Mouse (Mus musculus): ENCODE data around the gene Eci2. TPM values are rescaled to one million over a fixed set of nuclear protein-coding genes. Genes with fewer than 3 reads are reported as not detected.
"Not testable (repeated sequence)": the region's sequence is repeated elsewhere in the genome, so short reads cannot be mapped to it uniquely, and the experiment has no call there.

The Eci2 gene
- total and polyA plus RNA-seq, 3 experiments, result 83.3 to 116 (median 86.0) TPM

GRCm38 (mm10) chr13:34991581-34992273 is 35.2 kb downstream of the Eci2 start:
- in situ Hi-C loops (cut with MboI; ENCODE audit: low pct_ligation_motif_present, low pct_unique_long_range_greater_than_20kb, low sequenced_read_pairs), result no loop called here
- Histone ChIP-seq H3K79me2 (replicated peaks; ENCODE audit: control insufficient read depth, extremely low read depth, insufficient read depth, poor library complexity, severe bottlenecking) (0 out of 2 replicates have a peak, but pooled peaks cover 5% of the 10 kb centered on the region), H3K27me3 (replicated peaks) (no peaks in the 10 kb centered on the region), H3K4me3 (replicated peaks in 1 of 3; ENCODE audit: low read depth in 2 of 3, low read length in 2 of 3, poor library complexity in 1 of 3) (no peak overlapping the region), H3K4me1 (ENCODE audit: control insufficient read depth in 1 of 2, insufficient read depth in 2 of 2) (peaks cover 7 to 34% of the 10 kb centered on the region in 2 experiments; a peak in 3 of 4 replicates), H3K27ac (ENCODE audit: insufficient read depth, low read depth) (no peak overlapping the region), H3K4me2 (ENCODE audit: insufficient read depth, low read depth, poor library complexity, severe bottlenecking) (no peak overlapping the region), H3K36me3 (replicated peaks in 1 of 2; ENCODE audit: control insufficient read depth in 1 of 2, insufficient read depth in 1 of 2, low read length in 1 of 2) (peaks cover 27 to 36% of the 10 kb centered on the region in 2 experiments), H3K9ac (ENCODE audit: insufficient read depth, low read depth) (no peak overlapping the region), H3K9me3 (replicated peaks; ENCODE audit: low read length) (no peaks in the 10 kb centered on the region)
- no peak for DNase-seq (ENCODE audit: extremely low read depth)
- dilution Hi-C loops (cut with MboI; ENCODE audit: extremely low pct_ligation_motif_present, extremely low pct_unique_long_range_greater_than_20kb, low sequenced_read_pairs), result no loop called here
- TF ChIP-seq MAFK (IDR thresholded peaks at IDR 0.05; ENCODE audit: insufficient replicate concordance, low read length) (no peak), ZKSCAN1 (IDR thresholded peaks at IDR 0.05; ENCODE audit: borderline replicate concordance, low read depth, low read length) (no peak), UBTF (IDR thresholded peaks at IDR 0.05; ENCODE audit: low read depth, low read length) (no peak), MXI1 (IDR thresholded peaks at IDR 0.05; ENCODE audit: low read depth, low read length) (no peak), USF2 (conservative IDR thresholded peaks at IDR 0.05; ENCODE audit: low read depth, low read length) (no peak), ZMIZ1 (IDR thresholded peaks at IDR 0.05; ENCODE audit: low read depth, low read length) (no peak), GABPA (IDR thresholded peaks at IDR 0.05; ENCODE audit: insufficient replicate concordance, low read depth, low read length) (no peak), MEF2A (IDR thresholded peaks at IDR 0.05; ENCODE audit: borderline replicate concordance, low read depth, low read length) (no peak), MAZ (IDR thresholded peaks at IDR 0.05; ENCODE audit: low read depth, low read length) (no peak), ELF1 (IDR thresholded peaks at IDR 0.05; ENCODE audit: low read depth, low read length) (no peak), NELFE (IDR thresholded peaks at IDR 0.05; ENCODE audit: low read depth, low read length) (no peak), MYC (IDR thresholded peaks at IDR 0.05; ENCODE audit: low read depth, low read length) (no peak), BHLHE40 (IDR thresholded peaks at IDR 0.05; ENCODE audit: low read depth, low read length) (no peak), NRF1 (IDR thresholded peaks at IDR 0.05; ENCODE audit: low read depth, low read length) (no peak), SIN3A (IDR thresholded peaks at IDR 0.05; ENCODE audit: low read length) (no peak), POLR2A (IDR thresholded peaks at IDR 0.05; ENCODE audit: low read depth, low read length) (no peak)

DNA sequence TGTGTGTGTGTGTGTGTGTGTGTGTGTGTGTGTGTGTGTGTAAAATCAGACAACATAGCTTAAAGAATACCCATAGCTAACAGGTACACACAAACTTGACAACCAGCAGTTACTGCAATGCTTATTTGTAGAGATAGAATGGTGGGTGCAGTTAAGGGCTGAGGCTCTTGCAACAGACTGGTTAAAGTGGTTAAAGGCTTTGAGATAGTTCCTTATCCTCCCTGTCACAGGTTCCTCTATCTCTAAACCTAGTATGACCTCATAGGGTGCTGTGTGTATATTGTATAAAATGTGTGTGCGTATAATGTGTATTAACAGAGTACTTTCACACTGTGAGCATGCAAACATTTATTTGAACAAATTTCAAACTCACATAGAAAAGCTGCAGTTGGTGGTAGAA is 43.4 kb downstream of the Eci2 start:
- H3K79me2 ChIP-seq (replicated peaks; ENCODE audit: control insufficient read depth, extremely low read depth, insufficient read depth, poor library complexity, severe bottlenecking); DNase-seq (ENCODE audit: extremely low read depth); H3K4me3 ChIP-seq (replicated peaks in 1 of 3; ENCODE audit: low read depth in 2 of 3, low read length in 2 of 3, poor library complexity in 1 of 3); H3K27me3 ChIP-seq (replicated peaks); H3K4me2 ChIP-seq (ENCODE audit: insufficient read depth, low read depth, poor library complexity, severe bottlenecking); H3K27ac ChIP-seq (ENCODE audit: insufficient read depth, low read depth); H3K9me3 ChIP-seq (replicated peaks; ENCODE audit: low read length); in situ Hi-C loops (cut with MboI; ENCODE audit: low pct_ligation_motif_present, low pct_unique_long_range_greater_than_20kb, low sequenced_read_pairs); H3K9ac ChIP-seq (ENCODE audit: insufficient read depth, low read depth); H3K4me1 ChIP-seq (ENCODE audit: control insufficient read depth in 1 of 2, insufficient read depth in 2 of 2); dilution Hi-C loops (cut with MboI; ENCODE audit: extremely low pct_ligation_motif_present, extremely low pct_unique_long_range_greater_than_20kb, low sequenced_read_pairs): not testable (repeated sequence)
- peaks cover 54 to 75% of the 10 kb centered on the region in 2 experiments for H3K36me3 ChIP-seq (replicated peaks in 1 of 2; ENCODE audit: control insufficient read depth in 1 of 2, insufficient read depth in 1 of 2, low read length in 1 of 2)

DNA sequence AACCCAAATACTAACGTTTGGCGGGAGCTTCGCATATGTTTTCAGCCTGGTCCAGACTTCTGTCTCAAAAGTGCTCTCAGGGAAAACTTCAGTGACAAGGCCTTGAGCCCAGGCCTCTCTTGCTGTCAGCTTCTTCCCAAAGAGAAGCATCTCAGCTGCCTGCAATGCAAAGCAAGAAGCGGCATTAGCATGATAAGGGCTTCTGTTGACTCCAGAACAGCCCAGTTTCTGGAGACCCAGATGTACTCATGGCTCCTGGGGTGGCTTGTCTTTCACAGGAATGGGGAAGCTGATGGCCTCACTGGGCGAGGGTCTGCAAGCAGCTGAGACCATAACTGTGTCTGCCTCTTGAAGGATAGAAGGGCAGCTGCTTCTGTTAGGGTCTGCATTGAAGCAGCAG is 48.3 kb downstream of the Eci2 start:
- H3K4me3 ChIP-seq (replicated peaks in 1 of 3; ENCODE audit: low read depth in 2 of 3, low read length in 2 of 3, poor library complexity in 1 of 3); H3K9me3 ChIP-seq (replicated peaks; ENCODE audit: low read length); dilution Hi-C loops (cut with MboI; ENCODE audit: extremely low pct_ligation_motif_present, extremely low pct_unique_long_range_greater_than_20kb, low sequenced_read_pairs); H3K9ac ChIP-seq (ENCODE audit: insufficient read depth, low read depth); in situ Hi-C loops (cut with MboI; ENCODE audit: low pct_ligation_motif_present, low pct_unique_long_range_greater_than_20kb, low sequenced_read_pairs); DNase-seq (ENCODE audit: extremely low read depth); H3K4me2 ChIP-seq (ENCODE audit: insufficient read depth, low read depth, poor library complexity, severe bottlenecking); H3K4me1 ChIP-seq (ENCODE audit: control insufficient read depth in 1 of 2, insufficient read depth in 2 of 2); H3K27me3 ChIP-seq (replicated peaks); H3K27ac ChIP-seq (ENCODE audit: insufficient read depth, low read depth); H3K79me2 ChIP-seq (replicated peaks; ENCODE audit: control insufficient read depth, extremely low read depth, insufficient read depth, poor library complexity, severe bottlenecking): not testable (repeated sequence)
- H3K36me3 ChIP-seq (replicated peaks in 1 of 2; ENCODE audit: control insufficient read depth in 1 of 2, insufficient read depth in 1 of 2, low read length in 1 of 2), result peaks cover 37 to 51% of the 10 kb centered on the region in 2 experiments

All from CH12.LX (cell line).